Mouse (Mus musculus) lung, postnatal 0 days (tissue): Measurements from ENCODE around the gene Tnfsf9. TPM values are rescaled to one million over a fixed set of nuclear protein-coding genes. Genes with fewer than 3 reads are reported as not detected.

Experiments used
- ATAC-seq: fragments of 200-750 bp; cut with Nextera tagmentation; 2 replicates; pipeline ENCODE4 v1.8.0; 2017; ENCODE audit warnings: moderate library complexity
- DNase-seq: peaks from one replicate; pipeline ENCODE4 v3.0.0-alpha.2; 2016; ENCODE audit warnings: low spot score
- H3K27ac ChIP-seq: fragments of 300-500 bp; sonication (generic); 2 replicates; pipeline ENCODE4 v1.5.1; 2014; ENCODE audit warnings: antibody characterized with exemption, mild to moderate bottlenecking, low read length, mixed read lengths
- H3K27me3 ChIP-seq: fragments of 300-500 bp; sonication (generic); replicated peaks from 2 replicates; pipeline ENCODE4 v1.6.1; 2014; ENCODE audit warnings: low read length, mixed read lengths; ENCODE audit not compliant: insufficient read depth
- H3K36me3 ChIP-seq: fragments of 300-500 bp; sonication (generic); 2 replicates; pipeline ENCODE4 v1.6.1; 2014; ENCODE audit warnings: low read length, mixed read lengths; ENCODE audit not compliant: insufficient read depth
- H3K4me1 ChIP-seq: fragments of 300-500 bp; sonication (generic); 2 replicates; pipeline ENCODE4 v1.6.1; 2014; ENCODE audit warnings: antibody characterized with exemption, low read depth, low read length, mixed read lengths; ENCODE audit not compliant: insufficient read depth
- H3K4me2 ChIP-seq: fragments of 300-500 bp; sonication (generic); replicated peaks from 2 replicates; pipeline ENCODE4 v1.6.1; 2014; ENCODE audit warnings: low read depth, mild to moderate bottlenecking, low read length, moderate library complexity, mixed read lengths
- H3K4me3 ChIP-seq: fragments of 300-500 bp; sonication (generic); 2 replicates; pipeline ENCODE4 v1.5.1; 2014; ENCODE audit warnings: low read depth, low read length
- H3K9ac ChIP-seq: fragments of 300-500 bp; sonication (generic); replicated peaks from 2 replicates; pipeline ENCODE4 v1.6.1; 2014; ENCODE audit warnings: low read depth, mild to moderate bottlenecking
- H3K9me3 ChIP-seq: fragments of 300-500 bp; sonication (generic); 2 replicates; pipeline ENCODE4 v1.6.1; 2016; ENCODE audit warnings: low read length, mixed read lengths
- CTCF ChIP-seq: IDR thresholded peaks from 2 replicates; pipeline ENCODE4 v1.5.1; 2016; ENCODE audit warnings: antibody characterized with exemption, mild to moderate bottlenecking
- EP300 ChIP-seq: IDR thresholded peaks from 2 replicates; pipeline ENCODE4 v1.6.1; 2016; ENCODE audit warnings: antibody characterized with exemption, mild to moderate bottlenecking, control low read depth
- WGBS: fragments of 180-500 bp; shearing (Covaris S2); extraction: QIAGEN DNeasy Blood & Tissue Kit; methylation state at CpG from one replicate; pipeline ENCODE4 v1.1.7; 2014; 5-methylcytosine and 5-hydroxymethylcytosine counted together
- polyA plus RNA-seq: library from polyadenylated mRNA; unstranded; fragments of >200 nt; fragmentation: Nextera tagmentation; extraction: Ambion mirVana; gene quantifications from 2 replicates; pipeline ENCODE4 v1.2.1, GENCODE M21; 2015

The Tnfsf9 gene
- polyA plus RNA-seq, 1 experiment from 2014 or later = 3.0 TPM

DNA sequence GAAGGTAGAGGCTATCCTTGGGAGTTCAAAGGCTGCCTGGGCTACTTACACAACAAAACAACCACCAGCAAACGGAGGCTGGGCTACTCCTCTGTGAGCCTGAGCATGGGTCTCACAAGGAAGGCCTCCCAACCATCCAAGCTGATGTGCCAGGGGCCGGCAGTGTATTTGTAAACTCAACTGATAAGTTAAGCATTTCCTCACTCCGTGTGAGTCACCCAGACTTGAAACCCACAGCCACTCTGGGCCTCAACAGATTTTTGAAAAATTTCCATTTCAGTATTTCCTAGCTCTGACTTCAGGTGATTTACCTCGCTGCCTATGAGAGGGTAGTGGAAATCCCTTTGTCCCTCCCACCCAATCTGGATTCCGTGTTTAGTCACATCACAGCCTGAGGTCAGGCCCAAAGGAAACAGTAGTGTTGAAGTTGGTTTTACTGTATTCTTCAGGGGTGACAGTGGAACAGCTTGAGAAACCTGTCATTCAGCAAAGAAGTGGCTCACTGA, 3.6 kb downstream of the Tnfsf9 start:
- Histone ChIP-seq H3K36me3 (no peaks in the 10 kb centered on the region), H3K4me3 (no peak overlapping the region), H3K4me1 (no peaks in the 10 kb centered on the region), H3K27ac (no peak overlapping the region), H3K27me3 (no peaks in the 10 kb centered on the region), H3K4me2 (no peak overlapping the region), H3K9me3 (no peaks in the 10 kb centered on the region), H3K9ac (no peak overlapping the region)
- DNase-seq (peak; percentile 29), ATAC-seq (no peak; the same call in 1 of the 2 replicates)
- no peak for TF ChIP-seq CTCF
- no peak for TF ChIP-seq EP300
- WGBS = 30% methylated on average over 5 of the region's 5 CpGs

DNA sequence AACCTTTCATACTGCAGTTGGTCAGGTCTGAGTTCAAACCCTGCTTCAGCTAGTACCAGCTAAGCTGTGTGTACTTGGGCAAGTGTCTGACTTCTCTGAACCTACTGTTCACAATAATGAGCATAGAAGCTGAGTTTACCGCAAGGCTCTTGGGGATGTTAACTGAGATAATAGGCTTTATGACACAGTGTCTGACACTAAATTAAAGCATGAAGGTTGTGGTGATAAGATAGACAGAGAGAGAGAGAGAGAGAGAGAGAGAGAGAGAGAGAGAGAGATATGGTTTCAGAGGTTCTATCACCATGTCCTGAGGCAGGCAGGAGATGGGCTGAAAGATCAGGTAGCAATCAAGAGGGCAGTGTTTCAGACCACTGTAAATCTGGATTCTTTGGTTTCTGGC, 4.9 kb downstream of the Tnfsf9 start:
- H3K9ac ChIP-seq = no peak overlapping the region
- DNase-seq (no peak), ATAC-seq (no peak)
- H3K4me2 ChIP-seq = no peak overlapping the region
- H3K36me3 ChIP-seq = no peaks in the 10 kb centered on the region
- H3K27me3 ChIP-seq = no peaks in the 10 kb centered on the region
- H3K9me3 ChIP-seq = no peaks in the 10 kb centered on the region
- H3K4me3 ChIP-seq = no peak overlapping the region
- 76% methylated on average over 1 of the region's 1 CpGs for WGBS
- no peaks in the 10 kb centered on the region for H3K4me1 ChIP-seq
- TF ChIP-seq CTCF (no peak), EP300 (no peak)
- no peak overlapping the region for H3K27ac ChIP-seq

DNA sequence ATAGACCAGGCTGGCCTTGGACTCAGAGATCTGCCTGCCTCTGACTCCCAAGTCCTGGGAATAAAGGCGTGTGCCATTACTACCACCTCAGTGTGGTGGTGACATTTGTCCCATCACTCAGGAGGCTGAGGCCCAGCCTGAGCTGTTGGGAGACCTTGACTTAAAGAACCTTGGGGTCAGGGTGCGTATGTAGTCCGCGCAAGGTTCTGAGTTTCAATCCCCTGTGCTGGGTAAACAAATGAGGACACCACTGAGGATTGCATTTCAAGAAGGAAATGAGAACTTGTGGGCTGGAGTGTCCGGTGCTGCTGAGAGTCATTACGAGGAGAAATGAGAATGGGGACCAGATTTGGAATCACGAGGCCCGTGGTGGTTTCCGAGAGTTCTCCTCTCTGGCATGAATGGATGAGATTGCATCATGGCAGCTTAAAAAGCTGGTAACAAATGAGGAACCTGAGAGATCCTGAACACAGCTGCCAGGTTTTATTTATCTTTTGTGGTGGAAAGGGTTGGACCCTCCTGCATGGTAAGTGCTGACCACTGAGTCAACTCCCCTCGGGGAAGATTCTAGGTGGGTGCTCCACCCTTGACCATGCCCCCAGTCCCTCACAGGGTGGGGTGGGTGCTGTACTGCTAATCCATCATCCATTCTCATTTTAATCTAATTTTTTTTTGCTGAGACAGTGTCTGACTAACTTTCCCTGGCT, 7.8 kb downstream of the Tnfsf9 start:
- 63% methylated on average over 10 of the region's 10 CpGs for WGBS
- no peak for ATAC-seq
- Histone ChIP-seq H3K36me3 (no peaks in the 10 kb centered on the region), H3K9ac (no peak overlapping the region), H3K4me3 (no peak overlapping the region), H3K4me2 (no peak overlapping the region), H3K9me3 (no peaks in the 10 kb centered on the region), H3K27me3 (no peaks in the 10 kb centered on the region), H3K27ac (no peak overlapping the region), H3K4me1 (no peaks in the 10 kb centered on the region)
- peak; percentile 41 for DNase-seq
- TF ChIP-seq CTCF (no peak), EP300 (no peak)

DNA sequence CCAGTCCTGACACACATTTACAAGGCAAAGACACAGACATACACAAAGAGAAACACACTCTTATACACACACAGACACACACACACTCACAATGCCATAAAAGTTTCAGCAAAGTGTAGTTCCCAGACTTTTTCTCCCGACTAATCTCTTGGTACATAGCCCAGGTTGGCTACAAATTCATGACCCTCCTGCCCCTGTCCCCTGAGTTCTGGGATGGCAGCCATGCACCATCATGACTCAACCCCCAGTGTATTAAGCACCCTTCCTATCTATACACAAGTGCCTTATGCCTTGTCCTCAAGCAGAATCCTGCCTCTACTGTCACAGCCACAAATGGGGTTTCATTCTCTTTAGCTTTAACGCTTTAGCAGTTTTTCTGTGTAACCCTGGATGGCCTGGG, 11.7 kb downstream of the Tnfsf9 start:
- no peak overlapping the region for H3K4me3 ChIP-seq

DNA sequence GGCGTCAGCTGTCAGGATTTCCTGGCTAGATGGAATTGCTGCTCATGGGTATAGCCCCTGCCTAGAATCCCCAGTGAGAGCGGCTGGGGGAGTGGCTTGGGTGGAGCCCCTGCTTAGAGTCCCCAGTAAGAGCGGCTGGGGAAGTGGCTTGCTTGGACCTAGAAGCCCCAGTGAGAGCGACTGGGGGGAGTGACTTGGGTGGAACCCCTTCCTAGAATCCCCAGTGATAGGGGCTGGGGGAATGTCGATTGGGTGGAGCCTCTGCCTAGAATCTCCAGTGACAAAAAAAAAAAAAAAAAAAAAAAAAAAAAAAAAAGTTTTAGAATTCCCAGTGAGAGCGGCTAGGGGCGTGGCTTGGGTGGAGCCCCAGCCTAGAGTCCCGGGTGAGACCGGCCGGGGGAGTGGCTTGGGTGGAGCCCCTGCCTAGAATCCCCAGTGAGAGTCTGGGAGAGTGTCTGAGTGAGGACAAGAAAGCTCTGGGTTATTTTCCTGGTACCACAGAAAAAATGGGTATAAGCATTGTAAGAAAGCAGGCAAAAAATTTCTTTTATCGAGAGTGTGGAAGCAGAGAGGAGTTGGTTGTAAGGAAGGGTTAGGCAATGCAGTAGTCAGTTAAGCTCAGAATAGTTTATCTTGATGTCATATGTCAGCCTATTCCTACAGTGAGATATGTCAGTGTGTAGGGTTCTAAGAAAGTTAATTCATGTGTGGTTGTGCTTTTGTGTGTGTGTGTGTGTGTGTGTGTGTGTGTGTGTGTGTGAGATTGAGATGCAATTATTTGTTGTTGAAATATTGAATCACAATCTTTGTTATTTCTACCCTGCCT, 13.6 kb downstream of the Tnfsf9 start:
- H3K27ac ChIP-seq = no peak overlapping the region
- 0 out of 2 replicates have a peak overlapping the region, but pooled peaks have one; percentile 5 for H3K4me2 ChIP-seq
- no peaks in the 10 kb centered on the region for H3K9me3 ChIP-seq
- TF ChIP-seq EP300 = no peak
- TF ChIP-seq CTCF = no peak
- 4% methylated on average over 11 of the region's 11 CpGs for WGBS
- DNase-seq (peak; percentile 47), ATAC-seq (peak; percentile 77)
- no peaks in the 10 kb centered on the region for H3K36me3 ChIP-seq
- H3K4me3 ChIP-seq = no peak overlapping the region
- H3K27me3 ChIP-seq = no peaks in the 10 kb centered on the region
- H3K9ac ChIP-seq = no peak overlapping the region
- H3K4me1 ChIP-seq = peaks cover 2% of the 10 kb centered on the region; the same call in 1 of the 2 replicates

More for the DNA sequence above, 11.7 kb downstream of the Tnfsf9 start:
- Histone ChIP-seq H3K36me3 (no peaks in the 10 kb centered on the region), H3K9me3 (no peaks in the 10 kb centered on the region), H3K27ac (no peak overlapping the region), H3K4me2 (no peak overlapping the region), H3K27me3 (no peaks in the 10 kb centered on the region), H3K4me1 (peaks cover 2% of the 10 kb centered on the region; the same call in 1 of the 2 replicates), H3K9ac (no peak overlapping the region)
- ATAC-seq = no peak
- no peak for DNase-seq
- TF ChIP-seq CTCF (no peak), EP300 (no peak)
- WGBS = 68% methylated on average over 2 of the region's 2 CpGs

DNA sequence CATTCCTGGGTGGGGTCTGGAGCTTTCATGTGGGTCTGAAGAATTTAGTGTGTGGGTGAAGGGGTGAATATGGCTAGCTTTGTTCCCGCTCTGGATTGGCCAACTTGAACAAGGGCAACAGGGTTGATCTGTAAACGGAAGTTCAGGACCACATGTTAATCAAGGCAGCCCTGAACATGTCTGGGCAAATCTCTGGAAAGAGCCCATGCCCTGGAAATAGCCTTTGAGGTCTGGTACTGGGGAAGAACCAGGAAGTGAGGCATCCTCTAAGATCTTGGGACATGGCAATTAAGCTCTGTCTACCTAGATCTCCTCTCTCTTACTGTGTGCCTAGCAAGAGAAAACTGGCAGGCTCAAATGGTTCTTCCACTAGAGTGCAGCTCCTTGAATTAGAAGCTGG, 16.7 kb downstream of the Tnfsf9 start:
- no peaks in the 10 kb centered on the region for H3K36me3 ChIP-seq
- no peak for DNase-seq
- TF ChIP-seq CTCF (no peak), EP300 (no peak)
- H3K4me3 ChIP-seq = no peak overlapping the region
- 51% methylated on average over 2 of the region's 2 CpGs for WGBS
- H3K4me2 ChIP-seq = no peak overlapping the region
- no peak overlapping the region for H3K9ac ChIP-seq
- no peak overlapping the region for H3K27ac ChIP-seq
- H3K4me1 ChIP-seq = peaks cover 2% of the 10 kb centered on the region; the same call in 1 of the 2 replicates
- no peak for ATAC-seq
- H3K9me3 ChIP-seq = no peaks in the 10 kb centered on the region
- H3K27me3 ChIP-seq = no peaks in the 10 kb centered on the region
